Mouse (Mus musculus) splenic B cell, adult 2 months (primary cell): ENCODE data around the gene Ube2d3.
"Not testable (repeated sequence)": the region's sequence is repeated elsewhere in the genome, so short reads cannot be mapped to it uniquely, and the experiment has no call there.

Experiments
- DNase-seq: peaks from one replicate; pipeline ENCODE4 v3.0.0-alpha.2; 2011; ENCODE audit warnings: low read depth, low spot score
- H3K27me3 ChIP-seq: 2 replicates; pipeline ENCODE4 v1.6.1; 2012; ENCODE audit warnings: mild to moderate bottlenecking, low read length, moderate library complexity, mixed read lengths; ENCODE audit not compliant: control insufficient read depth, poor library complexity, insufficient read depth, severe bottlenecking
- H3K36me3 ChIP-seq: 2 replicates; pipeline ENCODE4 v1.6.1; 2012; ENCODE audit warnings: mild to moderate bottlenecking, low read length, moderate library complexity, mixed read lengths; ENCODE audit not compliant: control insufficient read depth, poor library complexity, insufficient read depth, severe bottlenecking

Gene Ube2d3

GRCm38 (mm10) chr3:135491102-135491501 is 53.2 kb downstream of the Ube2d3 start:
- Histone ChIP-seq H3K27me3 (no peaks in the 10 kb centered on the region), H3K36me3 (no peaks in the 10 kb centered on the region)
- no peak for DNase-seq

- not testable (repeated sequence) for DNase-seq, H3K36me3 ChIP-seq, H3K27me3 ChIP-seq
These were observed 55.4 kb downstream of the Ube2d3 start for GRCm38 (mm10) chr3:135493320-135493719.

GRCm38 (mm10) chr3:135497956-135498355 is 60.0 kb downstream of the Ube2d3 start:
- H3K36me3 ChIP-seq, H3K27me3 ChIP-seq, DNase-seq: not testable (repeated sequence)

- Histone ChIP-seq H3K36me3 (no peaks in the 10 kb centered on the region; the same call in 1 of the 2 replicates), H3K27me3 (no peaks in the 10 kb centered on the region)
- DNase-seq, result no peak
These were observed 60.9 kb downstream of the Ube2d3 start for GRCm38 (mm10) chr3:135498891-135499290.

GRCm38 (mm10) chr3:135503160-135503559 is 65.2 kb downstream of the Ube2d3 start:
- no peak for DNase-seq
- Histone ChIP-seq H3K27me3 (no peaks in the 10 kb centered on the region), H3K36me3 (no peaks in the 10 kb centered on the region; the same call in 1 of the 2 replicates)

GRCm38 (mm10) chr3:135505369-135505909 is 67.5 kb downstream of the Ube2d3 start:
- Histone ChIP-seq H3K27me3 (no peaks in the 10 kb centered on the region), H3K36me3 (no peaks in the 10 kb centered on the region; the same call in 1 of the 2 replicates)
- peak; percentile 78 for DNase-seq

GRCm38 (mm10) chr3:135505916-135506482 is 68.0 kb downstream of the Ube2d3 start:
- H3K27me3 ChIP-seq, result no peaks in the 10 kb centered on the region
- no peaks in the 10 kb centered on the region; the same call in 1 of the 2 replicates for H3K36me3 ChIP-seq
- DNase-seq, result no peak

GRCm38 (mm10) chr3:135507506-135507905 is 69.6 kb downstream of the Ube2d3 start:
- Histone ChIP-seq H3K36me3 (no peaks in the 10 kb centered on the region; the same call in 1 of the 2 replicates), H3K27me3 (no peaks in the 10 kb centered on the region)
- DNase-seq, result no peak

GRCm38 (mm10) chr3:135508191-135508590 is 70.2 kb downstream of the Ube2d3 start:
- Histone ChIP-seq H3K27me3 (no peaks in the 10 kb centered on the region), H3K36me3 (0 out of 2 replicates have a peak, but pooled peaks cover under 1% of the 10 kb centered on the region)
- no peak for DNase-seq

GRCm38 (mm10) chr3:135510372-135510771 is 72.4 kb downstream of the Ube2d3 start:
- H3K27me3 ChIP-seq, result no peaks in the 10 kb centered on the region
- H3K36me3 ChIP-seq, result 0 out of 2 replicates have a peak, but pooled peaks cover 4% of the 10 kb centered on the region
- no peak for DNase-seq

- 0 out of 2 replicates have a peak, but pooled peaks cover 4% of the 10 kb centered on the region for H3K36me3 ChIP-seq
- peak; percentile 30 for DNase-seq
- no peaks in the 10 kb centered on the region for H3K27me3 ChIP-seq
These were observed 73.7 kb downstream of the Ube2d3 start for GRCm38 (mm10) chr3:135511683-135512082.

GRCm38 (mm10) chr3:135513270-135513669 is 75.3 kb downstream of the Ube2d3 start:
- H3K36me3 ChIP-seq, result 0 out of 2 replicates have a peak, but pooled peaks cover 4% of the 10 kb centered on the region
- no peaks in the 10 kb centered on the region for H3K27me3 ChIP-seq
- peak; percentile 15 for DNase-seq

GRCm38 (mm10) chr3:135513800-135514425 is 76.0 kb downstream of the Ube2d3 start:
- H3K27me3 ChIP-seq, result no peaks in the 10 kb centered on the region
- H3K36me3 ChIP-seq, result 0 out of 2 replicates have a peak, but pooled peaks cover 4% of the 10 kb centered on the region
- no peak for DNase-seq

GRCm38 (mm10) chr3:135515246-135515645 is 77.3 kb downstream of the Ube2d3 start:
- no peak for DNase-seq
- no peaks in the 10 kb centered on the region for H3K27me3 ChIP-seq
- 0 out of 2 replicates have a peak, but pooled peaks cover 4% of the 10 kb centered on the region for H3K36me3 ChIP-seq

GRCm38 (mm10) chr3:135516891-135517290 is 78.9 kb downstream of the Ube2d3 start:
- H3K36me3 ChIP-seq, result 0 out of 2 replicates have a peak, but pooled peaks cover 4% of the 10 kb centered on the region
- H3K27me3 ChIP-seq, result no peaks in the 10 kb centered on the region
- peak; percentile 30 for DNase-seq
